Mouse (Mus musculus) erythroblast, embryonic 14.5 days (primary cell): Measurements from ENCODE around the gene Grm8. TPM values are rescaled to one million over a fixed set of nuclear protein-coding genes. Genes with fewer than 3 reads are reported as not detected.

Experiments
- H3K27me3 ChIP-seq: 2 replicates; pipeline ENCODE4 v1.6.1; 2012; ENCODE audit warnings: inconsistent platforms; ENCODE audit not compliant: control insufficient read depth
- H3K36me3 ChIP-seq: 2 replicates; pipeline ENCODE4 v1.6.1; 2012; ENCODE audit warnings: mild to moderate bottlenecking, inconsistent platforms; ENCODE audit not compliant: control insufficient read depth
- H3K4me1 ChIP-seq: 2 replicates; pipeline ENCODE4 v1.6.1; 2012; ENCODE audit warnings: inconsistent platforms; ENCODE audit not compliant: control insufficient read depth
- H3K4me3 ChIP-seq: replicated peaks from 2 replicates; pipeline ENCODE3; 2012; ENCODE audit warnings: moderate library complexity, mild to moderate bottlenecking, inconsistent platforms
- H3K9me3 ChIP-seq: 2 replicates; pipeline ENCODE4 v1.6.1; 2012; ENCODE audit warnings: low read length, inconsistent platforms, mixed read lengths; ENCODE audit not compliant: control insufficient read depth
- GATA1 ChIP-seq: IDR thresholded peaks from 2 replicates; pipeline ENCODE4 v1.6.1; 2012; ENCODE audit warnings: low read length, inconsistent platforms, mixed read lengths
- TAL1 ChIP-seq: IDR thresholded peaks from 3 replicates; pipeline ENCODE4 v1.6.1; 2012; ENCODE audit warnings: low read length, inconsistent platforms, mixed read lengths
- polyA plus RNA-seq: library from polyadenylated mRNA; stranded (reverse); fragments of >175 nt; gene quantifications from 2 replicates; pipeline ENCODE4 v1.2.3, GENCODE M21; 2012

The Grm8 gene
- polyA plus RNA-seq, 1 experiment, result not detected

GRCm38 (mm10) chr6:27646503-27646902, 488.5 kb downstream of the Grm8 start:
- Histone ChIP-seq H3K4me3 (no peak overlapping the region), H3K9me3 (no peaks in the 10 kb centered on the region), H3K4me1 (no peaks in the 10 kb centered on the region), H3K36me3 (no peaks in the 10 kb centered on the region), H3K27me3 (no peaks in the 10 kb centered on the region)
- TF ChIP-seq GATA1 (no peak), TAL1 (no peak)

- Histone ChIP-seq H3K4me1 (no peaks in the 10 kb centered on the region), H3K27me3 (no peaks in the 10 kb centered on the region), H3K9me3 (no peaks in the 10 kb centered on the region), H3K36me3 (no peaks in the 10 kb centered on the region), H3K4me3 (no peak overlapping the region)
- TF ChIP-seq TAL1 (no peak), GATA1 (no peak)
These were observed 489.9 kb downstream of the Grm8 start for GRCm38 (mm10) chr6:27645054-27645453.

GRCm38 (mm10) chr6:27635898-27636297, 499.1 kb downstream of the Grm8 start:
- no peaks in the 10 kb centered on the region for H3K36me3 ChIP-seq

GRCm38 (mm10) chr6:27617472-27617871, 517.5 kb downstream of the Grm8 start:
- TF ChIP-seq GATA1, result no peak
- TF ChIP-seq TAL1, result no peak
- Histone ChIP-seq H3K27me3 (no peaks in the 10 kb centered on the region), H3K36me3 (no peaks in the 10 kb centered on the region)

More at GRCm38 (mm10) chr6:27635898-27636297, 499.1 kb downstream of the Grm8 start:
- Histone ChIP-seq H3K4me3 (no peak overlapping the region), H3K9me3 (no peaks in the 10 kb centered on the region), H3K27me3 (no peaks in the 10 kb centered on the region), H3K4me1 (no peaks in the 10 kb centered on the region)
- TF ChIP-seq TAL1, result no peak

GRCm38 (mm10) chr6:27580485-27580884, 554.5 kb downstream of the Grm8 start:
- Histone ChIP-seq H3K4me3 (no peak overlapping the region), H3K27me3 (no peaks in the 10 kb centered on the region), H3K4me1 (no peaks in the 10 kb centered on the region), H3K9me3 (no peaks in the 10 kb centered on the region), H3K36me3 (no peaks in the 10 kb centered on the region)
- TF ChIP-seq TAL1, result no peak
- no peak for TF ChIP-seq GATA1

More at GRCm38 (mm10) chr6:27617472-27617871, 517.5 kb downstream of the Grm8 start:
- H3K4me1 ChIP-seq, result no peaks in the 10 kb centered on the region
- no peaks in the 10 kb centered on the region for H3K9me3 ChIP-seq
- H3K4me3 ChIP-seq, result no peak overlapping the region

GRCm38 (mm10) chr6:27545516-27545915, 589.5 kb downstream of the Grm8 start:
- Histone ChIP-seq H3K4me3 (no peak overlapping the region), H3K27me3 (no peaks in the 10 kb centered on the region), H3K9me3 (no peaks in the 10 kb centered on the region; the same call in 1 of the 2 replicates), H3K36me3 (no peaks in the 10 kb centered on the region), H3K4me1 (no peaks in the 10 kb centered on the region)
- TF ChIP-seq TAL1 (no peak), GATA1 (no peak)

GRCm38 (mm10) chr6:27517620-27518019, 617.4 kb downstream of the Grm8 start:
- TF ChIP-seq TAL1, result no peak
- no peak for TF ChIP-seq GATA1
- Histone ChIP-seq H3K9me3 (no peaks in the 10 kb centered on the region), H3K27me3 (no peaks in the 10 kb centered on the region), H3K4me3 (no peak overlapping the region), H3K36me3 (no peaks in the 10 kb centered on the region), H3K4me1 (no peaks in the 10 kb centered on the region)

GRCm38 (mm10) chr6:27460998-27461397, 674.0 kb downstream of the Grm8 start:
- Histone ChIP-seq H3K27me3 (no peaks in the 10 kb centered on the region), H3K4me3 (no peak overlapping the region), H3K9me3 (no peaks in the 10 kb centered on the region), H3K36me3 (no peaks in the 10 kb centered on the region), H3K4me1 (no peaks in the 10 kb centered on the region)
- no peak for TF ChIP-seq GATA1
- no peak for TF ChIP-seq TAL1

GRCm38 (mm10) chr6:27408473-27408872, 726.5 kb downstream of the Grm8 start:
- Histone ChIP-seq H3K4me3 (no peak overlapping the region), H3K27me3 (no peaks in the 10 kb centered on the region), H3K36me3 (no peaks in the 10 kb centered on the region), H3K9me3 (no peaks in the 10 kb centered on the region), H3K4me1 (no peaks in the 10 kb centered on the region)
- TF ChIP-seq GATA1, result no peak
- TF ChIP-seq TAL1, result no peak

- no peaks in the 10 kb centered on the region for H3K27me3 ChIP-seq
- H3K9me3 ChIP-seq, result no peaks in the 10 kb centered on the region
- no peak overlapping the region for H3K4me3 ChIP-seq
- H3K4me1 ChIP-seq, result no peaks in the 10 kb centered on the region
- no peaks in the 10 kb centered on the region for H3K36me3 ChIP-seq
- no peak for TF ChIP-seq TAL1
- TF ChIP-seq GATA1, result no peak
These were observed 762.6 kb downstream of the Grm8 start for GRCm38 (mm10) chr6:27372416-27372815.
